Mouse (Mus musculus) hindbrain, embryonic 13.5 days (tissue): ENCODE measurements around the gene Atn1. TPM values are rescaled to one million over a fixed set of nuclear protein-coding genes. Genes with fewer than 3 reads are reported as not detected.

ENCODE experiments used
- ATAC-seq: fragments of 200-750 bp; cut with Nextera tagmentation; 2 replicates; pipeline ENCODE4 v1.8.0; 2017; ENCODE audit warnings: moderate TSS enrichment; ENCODE audit not compliant: low FRiP score
- H3K27ac ChIP-seq: fragments of 300-500 bp; sonication (generic); 2 replicates; pipeline ENCODE4 v1.5.1; 2015; ENCODE audit warnings: inconsistent platforms, mild to moderate bottlenecking, moderate library complexity
- H3K27me3 ChIP-seq: fragments of 300-500 bp; sonication (generic); 2 replicates; pipeline ENCODE4 v1.6.1; 2015; ENCODE audit warnings: mild to moderate bottlenecking, inconsistent platforms
- H3K36me3 ChIP-seq: fragments of 300-500 bp; sonication (generic); 2 replicates; pipeline ENCODE4 v1.6.1; 2015; ENCODE audit warnings: mild to moderate bottlenecking, inconsistent platforms
- H3K4me1 ChIP-seq: fragments of 300-500 bp; sonication (generic); replicated peaks from 2 replicates; pipeline ENCODE4 v1.6.1; 2015; ENCODE audit warnings: inconsistent platforms
- H3K4me2 ChIP-seq: fragments of 300-500 bp; sonication (generic); 2 replicates; pipeline ENCODE4 v1.6.1; 2015; ENCODE audit warnings: inconsistent platforms, mild to moderate bottlenecking, moderate library complexity
- H3K4me3 ChIP-seq: fragments of 300-500 bp; sonication (generic); 2 replicates; pipeline ENCODE4 v1.5.1; 2015; ENCODE audit warnings: mild to moderate bottlenecking, inconsistent platforms
- H3K9ac ChIP-seq: fragments of 300-500 bp; sonication (generic); 2 replicates; pipeline ENCODE4 v1.6.1; 2015; ENCODE audit warnings: mild to moderate bottlenecking, inconsistent platforms
- H3K9me3 ChIP-seq: fragments of 300-500 bp; sonication (generic); 2 replicates; pipeline ENCODE4 v1.6.1; 2016; ENCODE audit warnings: inconsistent platforms
- whole genome bisulfite sequencing: fragments of 180-500 bp; shearing (Covaris S2); methylation state at CpG from one replicate; pipeline ENCODE4 v1.1.7; 2015; 5-methylcytosine and 5-hydroxymethylcytosine counted together
- polyA plus RNA-seq: library from polyadenylated mRNA; unstranded; fragments of >200 nt; fragmentation: Nextera tagmentation; extraction: Ambion mirVana; gene quantifications from 2 replicates; pipeline ENCODE4 v1.2.1, GENCODE M21; 2015

The Atn1 gene
- polyA plus RNA-seq, 1 experiment from 2014 or later: 21.6 TPM

DNA sequence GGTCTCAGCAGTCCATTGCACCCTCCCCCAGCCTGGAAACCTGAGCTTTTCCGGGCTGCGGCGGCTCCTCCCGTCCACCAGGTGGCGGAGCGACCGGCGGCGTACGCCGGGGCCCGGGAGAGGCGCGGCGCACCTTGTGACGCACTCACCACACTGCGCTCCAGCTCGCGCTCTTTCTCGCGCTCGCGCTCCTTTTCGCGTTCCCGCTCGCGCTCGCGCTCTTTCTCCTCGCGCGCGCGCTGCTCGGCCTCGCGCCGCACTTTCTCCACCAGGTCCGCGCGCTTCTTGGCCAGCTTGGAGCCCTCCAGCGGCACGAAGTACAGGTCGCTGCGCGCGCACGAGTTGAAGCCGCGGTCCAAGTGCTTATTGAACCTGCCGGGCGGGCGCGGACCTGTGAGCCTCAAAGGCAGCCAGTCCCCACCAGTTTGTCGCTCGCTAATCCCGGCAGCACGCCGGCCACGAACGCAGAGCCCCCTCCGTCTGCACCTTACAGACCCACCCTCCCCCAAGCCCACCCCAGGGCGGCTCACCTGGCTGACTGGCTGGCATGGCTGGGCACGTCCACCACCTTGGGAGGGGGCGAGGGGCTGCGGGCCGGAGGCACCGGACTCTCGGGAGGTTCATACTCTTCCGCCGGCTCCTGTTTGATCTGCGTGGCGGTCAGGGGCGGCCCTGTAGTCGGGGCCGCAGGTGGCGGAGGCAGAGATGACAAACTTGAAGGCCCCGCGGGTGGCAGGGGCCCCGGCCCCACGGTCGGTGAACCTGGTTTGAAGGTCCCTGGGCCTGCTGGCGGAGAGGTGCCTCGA, 10.6 kb downstream of the Atn1 start:
- Histone ChIP-seq H3K4me3 (peak overlapping the region; percentile 46), H3K4me2 (peak overlapping the region; percentile 91), H3K9ac (peak overlapping the region; percentile 82), H3K27ac (peak overlapping the region; percentile 92), H3K36me3 (peaks cover 67% of the 10 kb centered on the region), H3K9me3 (no peaks in the 10 kb centered on the region), H3K4me1 (peaks cover 32% of the 10 kb centered on the region), H3K27me3 (no peaks in the 10 kb centered on the region)
- ATAC-seq: peak; percentile 84
- WGBS: under 1% methylated on average over 85 of the region's 85 CpGs

DNA sequence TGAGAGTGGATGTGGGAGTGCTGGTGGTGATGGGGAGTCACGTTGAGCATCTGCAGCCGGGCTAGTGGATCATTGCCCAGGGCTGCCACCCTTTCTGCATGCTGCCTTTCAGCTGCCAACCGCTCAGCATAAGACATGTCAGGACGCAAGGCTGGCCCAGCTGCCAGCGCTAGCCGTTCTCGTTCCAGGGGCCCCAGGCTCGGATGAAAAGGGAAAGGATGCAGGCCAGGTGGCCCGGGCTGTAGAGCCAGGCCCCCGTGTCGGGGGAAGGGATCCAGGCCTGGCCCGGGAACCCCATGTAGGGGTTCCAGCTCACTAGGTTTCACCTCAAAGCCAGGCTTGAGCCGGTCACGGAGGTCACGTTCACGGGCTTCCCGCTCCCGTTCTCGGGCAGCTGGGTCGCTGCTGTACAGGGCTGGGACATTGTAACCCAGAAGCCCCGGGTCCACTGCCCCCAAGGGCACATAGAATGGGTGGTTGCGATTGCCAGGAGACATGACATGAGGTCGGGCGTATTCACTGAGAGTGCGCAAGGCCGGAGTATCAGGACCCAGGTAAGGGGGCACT, 11.5 kb downstream of the Atn1 start:
- 71% methylated on average over 26 of the region's 26 CpGs for WGBS
- Histone ChIP-seq H3K36me3 (peaks cover 66% of the 10 kb centered on the region), H3K4me3 (peak overlapping the region; percentile 46), H3K27ac (peak overlapping the region; percentile 92), H3K9ac (peak overlapping the region; percentile 67), H3K27me3 (no peaks in the 10 kb centered on the region), H3K4me1 (peaks cover 36% of the 10 kb centered on the region), H3K9me3 (no peaks in the 10 kb centered on the region), H3K4me2 (peak overlapping the region; percentile 91)
- ATAC-seq: no peak

DNA sequence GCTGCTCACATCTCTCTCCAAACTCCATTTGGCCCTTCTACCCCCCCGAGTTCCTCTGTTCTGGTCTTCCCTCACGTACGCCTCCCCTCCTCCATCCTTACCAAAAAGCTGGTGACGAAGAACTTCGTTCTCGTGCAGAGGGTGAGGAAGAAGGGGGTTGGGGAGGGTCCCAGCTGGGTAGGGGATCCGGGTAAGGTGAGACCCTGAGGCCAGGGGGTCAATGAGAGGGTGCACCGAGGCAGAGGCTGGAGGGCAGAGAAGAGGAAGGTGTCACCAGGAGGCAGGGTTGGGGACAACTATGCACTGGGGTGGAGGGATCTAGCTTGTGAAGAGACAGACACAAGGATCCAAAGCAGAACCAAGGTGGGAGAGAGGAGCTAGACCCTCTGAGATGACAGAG, 12.7 kb downstream of the Atn1 start:
- peaks cover 54% of the 10 kb centered on the region for H3K36me3 ChIP-seq
- H3K4me2 ChIP-seq: no peak overlapping the region
- no peak overlapping the region for H3K4me3 ChIP-seq
- 94% methylated on average over 8 of the region's 8 CpGs for WGBS
- H3K9ac ChIP-seq: no peak overlapping the region
- peaks cover 48% of the 10 kb centered on the region for H3K4me1 ChIP-seq
- H3K9me3 ChIP-seq: no peaks in the 10 kb centered on the region
- no peaks in the 10 kb centered on the region for H3K27me3 ChIP-seq
- H3K27ac ChIP-seq: no peak overlapping the region
- ATAC-seq: no peak

DNA sequence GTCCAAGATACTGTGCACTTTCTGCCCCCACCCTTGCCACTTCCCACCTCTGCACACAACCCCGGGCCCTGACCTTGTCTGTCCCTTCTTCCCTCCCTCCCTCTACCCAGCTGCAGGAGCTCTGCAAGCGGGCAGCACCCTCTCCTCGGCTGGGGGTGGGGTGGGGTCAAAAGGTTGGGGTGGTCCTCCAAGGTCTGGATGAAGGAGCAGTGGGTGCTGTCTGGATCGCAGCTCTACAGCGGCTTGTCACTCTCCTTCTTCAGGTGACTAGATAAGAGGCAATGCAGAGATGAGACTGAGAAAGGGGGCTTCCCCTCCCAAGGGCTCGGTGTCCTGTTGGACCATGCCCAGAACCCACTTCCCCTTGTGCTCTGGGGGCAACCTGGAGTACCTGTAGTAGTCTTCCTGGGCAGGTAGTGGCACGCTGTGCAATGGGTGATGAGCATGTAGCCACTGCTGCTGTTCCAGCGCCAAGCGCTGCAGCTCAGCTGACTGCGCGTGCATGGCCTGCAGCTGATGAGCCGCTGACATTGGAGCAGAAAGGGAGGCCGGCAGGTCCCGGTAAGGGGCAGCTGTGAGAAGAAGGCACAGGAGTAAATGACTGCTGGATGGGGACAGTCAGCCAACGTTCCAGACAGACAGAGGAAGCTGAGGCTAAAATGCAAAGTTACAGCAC, 13.3 kb downstream of the Atn1 start:
- no peak overlapping the region for H3K27ac ChIP-seq
- H3K9me3 ChIP-seq: no peaks in the 10 kb centered on the region
- ATAC-seq: no peak
- H3K36me3 ChIP-seq: peaks cover 47% of the 10 kb centered on the region
- no peak overlapping the region for H3K4me3 ChIP-seq
- H3K4me2 ChIP-seq: no peak overlapping the region
- no peak overlapping the region for H3K9ac ChIP-seq
- 90% methylated on average over 15 of the region's 15 CpGs for WGBS
- H3K4me1 ChIP-seq: peaks cover 54% of the 10 kb centered on the region
- H3K27me3 ChIP-seq: no peaks in the 10 kb centered on the region

DNA sequence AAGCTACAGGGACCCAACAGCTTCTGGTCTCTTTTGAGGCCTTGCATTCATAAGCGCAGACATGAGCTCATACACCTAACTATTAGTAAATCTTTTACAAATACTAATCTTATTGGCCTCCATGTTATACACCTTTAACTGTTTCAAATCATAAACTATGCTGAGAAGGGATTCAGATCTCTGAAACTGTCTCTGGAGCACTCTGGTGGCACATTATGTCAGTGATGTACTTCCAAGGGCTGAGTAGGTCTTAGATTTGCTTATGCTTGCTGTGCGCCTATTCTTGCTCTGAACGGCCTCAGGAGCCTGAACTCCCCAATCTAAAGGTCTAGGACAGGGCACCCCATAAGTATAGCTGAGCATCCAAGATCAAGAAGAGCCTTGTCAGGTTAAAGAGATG, 14.5 kb downstream of the Atn1 start:
- peak overlapping the region; percentile 100 for H3K27ac ChIP-seq
- H3K4me3 ChIP-seq: peak overlapping the region; percentile 70; the same call in 1 of the 2 replicates
- peaks cover 36% of the 10 kb centered on the region for H3K36me3 ChIP-seq
- 72% methylated on average over 3 of the region's 3 CpGs for WGBS
- no peaks in the 10 kb centered on the region for H3K9me3 ChIP-seq
- H3K4me1 ChIP-seq: peaks cover 49% of the 10 kb centered on the region
- ATAC-seq: no peak
- H3K27me3 ChIP-seq: no peaks in the 10 kb centered on the region
- H3K9ac ChIP-seq: peak overlapping the region; percentile 96
- H3K4me2 ChIP-seq: peak overlapping the region; percentile 73

DNA sequence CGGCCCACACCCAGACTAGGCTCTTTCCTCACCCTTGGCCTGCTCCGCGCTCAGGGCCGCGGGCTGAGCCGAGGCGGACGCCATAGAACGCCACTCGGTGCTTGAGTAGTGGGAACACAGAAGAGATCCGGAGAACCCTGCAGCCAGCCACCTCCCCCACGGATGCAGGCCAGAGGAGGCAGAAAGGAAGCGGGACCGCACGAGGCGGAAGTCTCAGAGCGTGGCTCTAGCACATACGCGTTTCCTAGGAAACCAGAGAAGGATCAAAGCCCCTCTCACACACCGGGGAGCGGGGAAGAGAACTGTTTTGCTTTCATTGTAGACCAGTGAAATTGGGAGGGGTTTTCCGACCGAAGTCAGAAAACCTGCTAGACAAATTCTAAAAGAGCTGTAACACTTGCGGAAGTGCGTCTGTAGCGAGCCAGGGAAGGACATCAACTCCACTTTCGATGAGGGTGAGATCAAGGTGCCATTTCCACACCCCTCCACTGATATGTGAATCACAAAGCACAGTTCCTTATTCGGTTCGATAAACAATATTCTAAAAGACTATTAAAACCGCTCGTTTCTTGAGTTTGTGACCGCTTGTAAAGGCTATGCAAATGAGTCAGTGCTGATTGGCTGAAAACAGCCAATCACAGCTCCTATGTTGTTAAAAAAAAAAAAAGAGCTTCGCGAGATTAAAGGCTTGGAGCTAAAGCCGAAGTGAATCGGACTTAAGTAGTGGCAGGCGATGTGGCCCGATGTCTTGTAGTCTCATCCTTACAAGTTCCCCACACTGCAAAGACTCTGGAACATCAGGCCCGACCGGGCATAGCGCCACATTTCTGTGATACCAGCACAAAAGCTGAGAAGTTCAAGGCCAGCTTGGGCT, 15.2 kb downstream of the Atn1 start, which contains the start of gene Grcc10:
Grcc10 (minus strand) TSS at position 487 of the 874 bp plus-strand sequence.
- ATAC-seq: peak; percentile 79
- H3K27me3 ChIP-seq: no peaks in the 10 kb centered on the region
- peak within 1 kb of the TSS; percentile 96 for H3K9ac ChIP-seq
- peaks cover 30% of the 10 kb centered on the region for H3K36me3 ChIP-seq
- H3K4me3 ChIP-seq: peak within 1 kb of the TSS; percentile 70
- H3K9me3 ChIP-seq: no peaks in the 10 kb centered on the region
- WGBS: under 1% methylated on average over 41 of the region's 41 CpGs
- peaks cover 42% of the 10 kb centered on the region for H3K4me1 ChIP-seq
- H3K4me2 ChIP-seq: peak within 1 kb of the TSS; percentile 73
- H3K27ac ChIP-seq: peak within 1 kb of the TSS; percentile 100

DNA sequence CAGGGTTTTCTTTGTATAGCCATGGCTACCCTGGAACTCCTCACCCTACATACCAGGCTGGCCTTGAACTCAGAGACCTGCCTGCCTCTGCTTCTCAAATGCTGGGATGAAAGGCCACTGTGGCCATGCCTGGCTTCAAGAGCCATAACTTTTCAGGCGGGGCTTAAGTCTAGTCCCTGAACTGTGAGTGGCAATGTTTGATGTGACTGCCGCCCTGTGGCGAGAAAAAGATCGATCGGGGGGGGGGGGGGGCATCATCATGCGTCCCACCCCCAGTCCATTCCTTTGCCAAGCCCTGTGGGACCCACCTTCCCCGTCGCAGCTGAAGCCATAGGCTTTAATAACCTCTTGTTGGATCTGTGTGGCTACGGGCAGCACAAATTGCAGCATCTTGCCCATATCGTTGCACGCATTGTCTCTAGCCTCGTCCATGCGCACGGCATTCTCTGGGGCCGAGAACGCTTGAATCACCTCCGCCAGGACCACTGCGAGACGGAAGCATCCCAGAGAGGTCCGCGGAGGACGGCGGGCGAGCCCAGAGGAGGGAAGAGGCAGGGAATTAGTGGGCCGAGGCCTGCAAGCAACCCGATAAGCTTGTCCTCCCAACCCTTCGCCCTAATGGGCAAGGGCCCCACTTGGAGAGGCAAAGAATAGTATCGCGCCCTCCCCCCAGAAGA, 16.0 kb downstream of the Atn1 start:
- H3K4me2 ChIP-seq: peak overlapping the region; percentile 73
- H3K27ac ChIP-seq: peak overlapping the region; percentile 100
- peak overlapping the region; percentile 96 for H3K9ac ChIP-seq
- ATAC-seq: peak; percentile 33
- under 1% methylated on average over 25 of the region's 29 CpGs for WGBS
- peaks cover 30% of the 10 kb centered on the region for H3K36me3 ChIP-seq
- H3K4me1 ChIP-seq: peaks cover 38% of the 10 kb centered on the region
- H3K4me3 ChIP-seq: peak overlapping the region; percentile 70
- H3K9me3 ChIP-seq: no peaks in the 10 kb centered on the region
- no peaks in the 10 kb centered on the region for H3K27me3 ChIP-seq

DNA sequence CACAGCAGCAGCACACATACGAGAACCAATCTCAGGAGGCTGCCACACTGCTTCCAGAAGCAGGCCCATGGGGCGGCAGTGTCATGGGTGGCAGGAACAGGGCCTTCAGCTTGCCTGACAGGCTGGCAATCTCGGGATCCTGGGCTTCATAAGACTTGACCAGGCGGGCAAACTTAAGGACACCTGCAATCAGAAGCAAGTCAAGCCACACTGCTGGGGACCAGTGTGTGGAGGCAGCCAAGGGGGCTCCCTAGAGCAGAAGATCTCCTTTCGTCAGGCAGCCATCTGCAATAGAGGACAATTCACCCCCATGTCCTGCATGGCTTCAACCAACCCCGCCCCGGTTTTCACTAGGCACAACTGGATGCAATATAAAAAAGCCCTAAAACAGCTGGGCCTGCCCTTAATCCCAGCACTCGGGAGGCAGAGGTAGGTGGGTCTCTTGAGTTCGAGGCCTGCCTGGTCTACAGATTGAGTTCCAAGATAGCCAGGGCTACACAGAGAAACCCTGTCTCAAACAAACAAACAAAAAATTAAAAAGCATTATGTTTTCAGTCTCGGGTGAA, 17.0 kb downstream of the Atn1 start:
- Histone ChIP-seq H3K27me3 (no peaks in the 10 kb centered on the region), H3K4me1 (peaks cover 30% of the 10 kb centered on the region), H3K4me2 (peak overlapping the region; percentile 73), H3K27ac (peak overlapping the region; percentile 100; the same call in 1 of the 2 replicates), H3K4me3 (peak overlapping the region; percentile 70), H3K9ac (peak overlapping the region; percentile 58; the same call in 1 of the 2 replicates), H3K36me3 (peaks cover 22% of the 10 kb centered on the region), H3K9me3 (no peaks in the 10 kb centered on the region)
- 87% methylated on average over 10 of the region's 10 CpGs for WGBS
- ATAC-seq: no peak

DNA sequence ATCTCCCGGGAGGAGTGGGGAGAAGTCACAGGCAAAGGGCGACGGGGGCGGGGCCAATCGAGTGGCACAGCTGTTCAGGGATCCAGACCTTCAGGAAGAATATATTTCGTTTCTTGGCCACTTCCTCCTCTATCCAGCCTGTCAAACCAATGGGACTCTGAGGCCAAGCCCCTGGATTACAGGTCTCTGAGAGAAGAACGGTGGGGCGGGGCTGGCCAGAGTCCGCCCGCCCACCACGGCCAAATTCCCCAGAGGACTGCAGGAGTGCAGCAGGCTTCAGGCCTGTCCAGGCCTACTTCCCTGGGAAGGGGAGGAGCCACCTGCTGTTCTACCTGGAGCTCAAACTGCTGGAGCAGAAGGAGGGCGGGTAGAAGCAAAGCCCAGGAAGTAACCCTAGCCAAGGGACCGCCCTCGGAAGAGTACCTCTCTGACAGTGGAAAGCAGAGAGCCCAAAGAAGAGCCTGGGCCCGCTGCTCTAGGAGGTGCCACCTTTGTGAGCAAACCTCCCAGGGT, 17.8 kb downstream of the Atn1 start, which contains the start of gene Ptpn6:
Ptpn6 (minus strand) TSS at position 204 of the 513 bp plus-strand sequence.
- Histone ChIP-seq H3K36me3 (peaks cover 14% of the 10 kb centered on the region), H3K27me3 (no peaks in the 10 kb centered on the region), H3K9me3 (no peaks in the 10 kb centered on the region), H3K4me2 (peak within 1 kb of the TSS; percentile 73), H3K4me3 (peak within 1 kb of the TSS; percentile 70), H3K27ac (peak within 1 kb of the TSS; percentile 100; the same call in 1 of the 2 replicates), H3K4me1 (peaks cover 30% of the 10 kb centered on the region), H3K9ac (peak within 1 kb of the TSS; percentile 58)
- WGBS: 30% methylated on average over 15 of the region's 15 CpGs
- ATAC-seq: no peak

DNA sequence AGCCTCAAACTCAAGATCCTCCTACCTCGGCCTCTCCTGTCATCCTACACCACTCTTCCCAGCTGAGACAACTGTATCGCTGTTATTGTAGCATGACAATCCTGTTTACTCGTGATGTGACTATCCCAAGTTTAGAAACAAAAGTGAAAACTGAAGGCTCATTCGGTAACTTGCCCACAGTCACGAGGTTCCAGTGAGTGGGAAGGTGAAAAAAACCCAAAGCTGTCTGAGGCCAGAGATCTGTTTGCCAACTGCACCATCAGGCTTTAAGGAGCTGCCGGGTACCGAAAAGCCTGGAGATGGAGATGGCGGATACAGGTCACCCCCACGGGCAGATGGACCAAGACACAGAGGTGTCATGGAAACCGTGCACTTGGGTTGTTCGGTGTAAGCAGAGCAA, 19.3 kb downstream of the Atn1 start:
- Histone ChIP-seq H3K36me3 (no peaks in the 10 kb centered on the region), H3K4me3 (no peak overlapping the region), H3K4me1 (peaks cover 28% of the 10 kb centered on the region), H3K27me3 (no peaks in the 10 kb centered on the region), H3K9me3 (no peaks in the 10 kb centered on the region), H3K27ac (no peak overlapping the region), H3K4me2 (no peak overlapping the region), H3K9ac (no peak overlapping the region)
- ATAC-seq: no peak
- WGBS: 93% methylated on average over 11 of the region's 11 CpGs

DNA sequence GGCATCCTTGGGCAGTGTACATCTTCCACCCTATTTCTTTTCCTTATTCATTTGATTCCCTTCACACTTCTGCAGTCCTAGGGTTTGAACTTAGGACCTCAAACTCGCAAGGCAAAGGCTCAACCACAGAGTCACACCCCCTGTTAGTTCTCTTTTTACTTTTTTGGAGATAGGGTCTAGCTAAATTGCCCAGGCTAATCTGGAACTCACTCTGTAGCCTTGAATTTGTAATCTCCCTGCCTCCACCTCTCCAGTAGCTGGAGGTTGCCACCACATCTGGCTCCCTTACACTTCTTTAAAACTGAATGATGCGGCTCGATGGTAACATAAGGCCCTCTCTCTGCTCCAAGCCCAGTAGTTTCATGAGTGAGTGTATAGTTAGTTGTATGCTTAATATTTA, 21.9 kb downstream of the Atn1 start:
- Histone ChIP-seq H3K27me3 (no peaks in the 10 kb centered on the region), H3K4me1 (peaks cover 14% of the 10 kb centered on the region), H3K4me3 (no peak overlapping the region), H3K9ac (no peak overlapping the region), H3K4me2 (no peak overlapping the region), H3K36me3 (no peaks in the 10 kb centered on the region), H3K27ac (no peak overlapping the region), H3K9me3 (no peaks in the 10 kb centered on the region)
- ATAC-seq: no peak
- 90% methylated on average over 3 of the region's 3 CpGs for WGBS
